Mouse (Mus musculus) kidney, adult 2 months (tissue): ENCODE measurements around the gene Elmod1. TPM values are rescaled to one million over a fixed set of nuclear protein-coding genes. Genes with fewer than 3 reads are reported as not detected.

Experiments used
- DNase-seq: peaks from one replicate; pipeline ENCODE4 v3.0.0; 2021
- H3K27ac ChIP-seq: fragments of 200-500 bp; 2 replicates; pipeline ENCODE4 v1.5.1; 2012; ENCODE audit warnings: low read depth, low read length, control low read depth, inconsistent platforms; ENCODE audit not compliant: insufficient read depth
- H3K27me3 ChIP-seq: fragments of 200-500 bp; replicated peaks from 2 replicates; pipeline ENCODE4 v1.6.1; 2012; ENCODE audit warnings: mild to moderate bottlenecking, moderate library complexity, low read length, inconsistent platforms; ENCODE audit not compliant: control insufficient read depth, insufficient read depth
- H3K36me3 ChIP-seq: fragments of 200-500 bp; 2 replicates; pipeline ENCODE4 v1.6.1; 2012; ENCODE audit warnings: mild to moderate bottlenecking, moderate library complexity, low read length, inconsistent platforms; ENCODE audit not compliant: control insufficient read depth, insufficient read depth
- H3K4me1 ChIP-seq: fragments of 200-500 bp; 2 replicates; pipeline ENCODE4 v1.6.1; 2011; ENCODE audit warnings: low read length; ENCODE audit not compliant: control insufficient read depth, insufficient read depth
- H3K4me3 ChIP-seq: fragments of 200-500 bp; 2 replicates; pipeline ENCODE4 v1.5.1; 2011; ENCODE audit warnings: mild to moderate bottlenecking, low read depth, low read length, control low read depth; ENCODE audit not compliant: insufficient read depth
- CTCF ChIP-seq: fragments of 200-500 bp; conservative IDR thresholded peaks from 2 replicates; pipeline ENCODE4 v1.5.1; 2011; ENCODE audit warnings: low read depth, mild to moderate bottlenecking, control low read depth, low read length, moderate library complexity, mixed read lengths; ENCODE audit not compliant: insufficient read depth, insufficient read length
- POLR2A ChIP-seq: fragments of 200-500 bp; IDR thresholded peaks from one replicate; pipeline ENCODE4 v1.6.1; 2011; ENCODE audit warnings: low read depth, low read length, control low read depth
- WGBS: fragments of 180-500 bp; shearing (Covaris S2); methylation state at CpG from one replicate; pipeline ENCODE4 v1.1.7; 2018; 5-methylcytosine and 5-hydroxymethylcytosine counted together
- polyA plus RNA-seq: library from polyadenylated mRNA; depleted of rRNA; stranded (reverse); fragments of >200 nt; gene quantifications from 2 replicates; pipeline ENCODE4 v1.2.3, GENCODE M21; 2012

Gene Elmod1
- polyA plus RNA-seq, 1 experiment, result 0.30 TPM

GRCm38 (mm10) chr9:53938555-53938954 is 36.5 kb downstream of the Elmod1 start:
- Histone ChIP-seq H3K27ac (no peak overlapping the region), H3K27me3 (no peaks in the 10 kb centered on the region; the same call in 1 of the 2 replicates), H3K4me3 (no peak overlapping the region), H3K36me3 (no peaks in the 10 kb centered on the region), H3K4me1 (no peaks in the 10 kb centered on the region)
- TF ChIP-seq POLR2A, result no peak
- no peak for TF ChIP-seq CTCF
- WGBS, result 69% methylated on average over 3 of the region's 3 CpGs
- no peak for DNase-seq

- no peaks in the 10 kb centered on the region; the same call in 1 of the 2 replicates for H3K27me3 ChIP-seq
- H3K4me1 ChIP-seq, result no peaks in the 10 kb centered on the region
- WGBS, result 66% methylated on average over 13 of the region's 13 CpGs
- peak; percentile 5 for DNase-seq
- H3K4me3 ChIP-seq, result no peak overlapping the region
- TF ChIP-seq POLR2A (no peak), CTCF (no peak; the same call in 1 of the 2 replicates)
- H3K27ac ChIP-seq, result no peak overlapping the region
- no peaks in the 10 kb centered on the region for H3K36me3 ChIP-seq
Observed at GRCm38 (mm10) chr9:53934179-53934578, 40.9 kb downstream of the Elmod1 start.

GRCm38 (mm10) chr9:53933375-53933774 is 41.7 kb downstream of the Elmod1 start:
- H3K27me3 ChIP-seq, result no peaks in the 10 kb centered on the region; the same call in 1 of the 2 replicates
- H3K27ac ChIP-seq, result no peak overlapping the region
- TF ChIP-seq POLR2A (no peak), CTCF (no peak)
- H3K4me3 ChIP-seq, result no peak overlapping the region
- no peaks in the 10 kb centered on the region for H3K36me3 ChIP-seq
- DNase-seq, result no peak
- no peaks in the 10 kb centered on the region for H3K4me1 ChIP-seq
- WGBS, result 70% methylated on average over 4 of the region's 4 CpGs

GRCm38 (mm10) chr9:53930906-53931305 is 44.2 kb downstream of the Elmod1 start:
- Histone ChIP-seq H3K4me1 (no peaks in the 10 kb centered on the region), H3K27me3 (no peaks in the 10 kb centered on the region; the same call in 1 of the 2 replicates), H3K27ac (no peak overlapping the region), H3K36me3 (no peaks in the 10 kb centered on the region), H3K4me3 (no peak overlapping the region)
- 9% methylated on average over 7 of the region's 7 CpGs for WGBS
- TF ChIP-seq CTCF, result no peak
- TF ChIP-seq POLR2A, result no peak
- DNase-seq, result no peak

DNA sequence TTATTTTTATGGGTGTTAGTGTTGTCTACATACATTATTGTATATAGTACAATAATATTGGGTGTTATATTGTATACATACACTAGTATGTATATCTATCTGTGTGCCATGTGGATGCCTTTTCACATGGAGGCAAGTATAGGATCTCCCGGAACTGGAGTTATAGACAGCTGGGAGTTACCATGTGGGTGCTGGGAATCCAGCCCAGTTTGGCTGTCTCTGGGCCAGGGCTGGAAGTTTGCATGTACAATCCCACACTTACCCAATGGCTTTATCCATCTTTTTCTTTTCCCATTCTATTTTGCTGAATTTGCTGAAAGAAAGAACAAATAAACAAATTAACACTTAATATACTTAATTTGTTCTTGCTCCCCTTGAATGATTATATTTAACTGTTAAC is 54.0 kb downstream of the Elmod1 start:
- 97% methylated on average over 1 of the region's 1 CpGs for WGBS
- Histone ChIP-seq H3K27me3 (no peaks in the 10 kb centered on the region), H3K4me3 (no peak overlapping the region), H3K4me1 (no peaks in the 10 kb centered on the region), H3K36me3 (no peaks in the 10 kb centered on the region), H3K27ac (no peak overlapping the region)
- TF ChIP-seq CTCF (no peak), POLR2A (no peak)
- DNase-seq, result no peak

GRCm38 (mm10) chr9:53915929-53916721 is 59.0 kb downstream of the Elmod1 start:
- no peak for DNase-seq
- TF ChIP-seq CTCF, result no peak
- no peak for TF ChIP-seq POLR2A
- Histone ChIP-seq H3K4me3 (no peak overlapping the region), H3K36me3 (no peaks in the 10 kb centered on the region), H3K27me3 (no peaks in the 10 kb centered on the region), H3K4me1 (no peaks in the 10 kb centered on the region), H3K27ac (no peak overlapping the region)
- WGBS, result 33% methylated on average over 10 of the region's 10 CpGs

DNA sequence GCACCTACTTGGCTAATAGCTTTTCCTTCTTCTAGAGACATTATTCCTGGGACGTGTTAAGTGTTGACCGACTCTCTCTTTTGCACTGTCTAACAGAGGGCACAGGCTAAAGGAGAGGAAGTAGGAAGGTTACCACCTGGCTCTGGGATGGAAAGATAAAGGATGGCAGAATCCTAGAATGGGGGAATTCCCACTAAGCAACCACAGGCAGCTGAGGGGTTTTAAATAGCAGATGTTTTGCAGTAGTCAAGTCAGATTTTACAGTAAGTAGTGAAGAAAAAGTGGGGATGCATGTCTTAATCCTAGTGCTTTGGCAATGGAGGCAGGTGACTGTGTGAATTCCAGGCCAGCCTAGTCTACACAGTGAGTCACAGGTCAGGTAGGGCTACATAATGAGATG is 64.3 kb downstream of the Elmod1 start:
- no peak overlapping the region for H3K4me3 ChIP-seq
- H3K4me1 ChIP-seq, result no peaks in the 10 kb centered on the region
- DNase-seq, result no peak
- H3K27ac ChIP-seq, result no peak overlapping the region
- no peak for TF ChIP-seq CTCF
- TF ChIP-seq POLR2A, result no peak
- H3K27me3 ChIP-seq, result no peaks in the 10 kb centered on the region
- WGBS, result 63% methylated on average over 2 of the region's 2 CpGs
- no peaks in the 10 kb centered on the region for H3K36me3 ChIP-seq

DNA sequence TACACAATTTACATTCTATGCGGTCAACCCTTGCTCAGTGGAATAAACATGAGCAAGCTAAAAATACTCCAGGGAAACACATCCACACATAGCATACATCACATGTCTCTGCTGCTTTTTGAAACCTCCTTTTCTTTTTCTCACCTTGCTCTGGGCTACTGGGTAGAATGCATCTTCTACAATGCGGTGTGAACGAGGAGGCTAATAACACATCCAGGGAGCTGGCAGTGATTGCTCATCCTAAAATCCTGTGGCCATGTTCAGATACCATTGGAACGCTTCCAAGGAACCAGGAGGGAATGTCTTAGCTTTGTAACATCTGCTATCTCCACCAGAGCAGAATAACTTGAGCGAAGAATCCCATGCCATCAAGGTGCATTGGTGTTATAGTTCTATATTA is 64.8 kb downstream of the Elmod1 start:
- H3K4me1 ChIP-seq, result no peaks in the 10 kb centered on the region
- no peak overlapping the region for H3K4me3 ChIP-seq
- no peak for DNase-seq
- no peaks in the 10 kb centered on the region for H3K36me3 ChIP-seq
- no peak for TF ChIP-seq POLR2A
- no peak for TF ChIP-seq CTCF
- WGBS, result 76% methylated on average over 5 of the region's 5 CpGs
- H3K27me3 ChIP-seq, result peaks cover 2% of the 10 kb centered on the region; the same call in 1 of the 2 replicates
- H3K27ac ChIP-seq, result no peak overlapping the region
